Mouse (Mus musculus): ENCODE data around the gene Gm17490. TPM values are rescaled to one million over a fixed set of nuclear protein-coding genes. Genes with fewer than 3 reads are reported as not detected.

The Gm17490 gene
- polyA plus RNA-seq, 1 experiment from 2014 or later = not detected

GRCm38 (mm10) chr2:11587996-11588395, 38.1 kb downstream of the Gm17490 start:
- peaks cover 97% of the 10 kb centered on the region for H3K36me3 ChIP-seq
- no peaks in the 10 kb centered on the region for H3K27me3 ChIP-seq
- 85% methylated on average over 4 of the region's 4 CpGs for WGBS

GRCm38 (mm10) chr2:11579399-11579798, 46.7 kb downstream of the Gm17490 start:
- no peaks in the 10 kb centered on the region for H3K27me3 ChIP-seq
- H3K4me3 ChIP-seq (replicated peaks) = no peak overlapping the region
- H3K27ac ChIP-seq = no peak overlapping the region
- peaks cover 28% of the 10 kb centered on the region for H3K36me3 ChIP-seq
- 96% methylated on average over 4 of the region's 4 CpGs for WGBS
- H3K4me2 ChIP-seq = no peak overlapping the region
- ATAC-seq (ENCODE audit: insufficient number of reproducible peaks, insufficient read depth, low FRiP score, low TSS enrichment, low read depth) = no peak
- H3K9ac ChIP-seq (replicated peaks) = no peak overlapping the region
- H3K9me3 ChIP-seq = no peaks in the 10 kb centered on the region
- no peaks in the 10 kb centered on the region for H3K4me1 ChIP-seq (replicated peaks)

More at GRCm38 (mm10) chr2:11587996-11588395, 38.1 kb downstream of the Gm17490 start:
- Histone ChIP-seq H3K4me1 (replicated peaks) (no peaks in the 10 kb centered on the region), H3K4me2 (no peak overlapping the region), H3K4me3 (replicated peaks) (no peak overlapping the region), H3K9ac (replicated peaks) (no peak overlapping the region), H3K27ac (no peak overlapping the region), H3K9me3 (no peaks in the 10 kb centered on the region)
- no peak for ATAC-seq (ENCODE audit: insufficient number of reproducible peaks, insufficient read depth, low FRiP score, low TSS enrichment, low read depth)

- Histone ChIP-seq H3K4me1 (replicated peaks) (no peaks in the 10 kb centered on the region), H3K27ac (no peak overlapping the region), H3K9me3 (no peaks in the 10 kb centered on the region), H3K36me3 (peaks cover 17% of the 10 kb centered on the region), H3K4me3 (replicated peaks) (no peak overlapping the region), H3K4me2 (no peak overlapping the region), H3K27me3 (no peaks in the 10 kb centered on the region), H3K9ac (replicated peaks) (no peak overlapping the region)
- 85% methylated on average over 6 of the region's 6 CpGs for WGBS
- no peak for ATAC-seq (ENCODE audit: insufficient number of reproducible peaks, insufficient read depth, low FRiP score, low TSS enrichment, low read depth)
Measured at GRCm38 (mm10) chr2:11578187-11578586, 47.9 kb downstream of the Gm17490 start.

Other genes with a start within 250 kb of the Gm17490 start
- gene Pfkfb3, start 72.2 kb downstream of the Gm17490 start, polyA plus RNA-seq (2016; fragmentation: Nextera tagmentation; extraction: Ambion mirVana) = 15.7 and 15.9 TPM in 2 replicates
- 189 and 193 TPM in 2 replicates for gene Rbm17, start 22.1 kb downstream of the Gm17490 start, polyA plus RNA-seq (2016; fragmentation: Nextera tagmentation; extraction: Ambion mirVana)
- not detected in 2 replicates for gene Il2ra, start 16.5 kb upstream of the Gm17490 start, polyA plus RNA-seq (2016; fragmentation: Nextera tagmentation; extraction: Ambion mirVana)
- 0.50 and 0.88 TPM in 2 replicates for gene Il15ra, start 79.0 kb upstream of the Gm17490 start, polyA plus RNA-seq (2016; fragmentation: Nextera tagmentation; extraction: Ambion mirVana)
- 144 and 146 TPM in 2 replicates for gene Fbh1, start 151.3 kb upstream of the Gm17490 start, polyA plus RNA-seq (2016; fragmentation: Nextera tagmentation; extraction: Ambion mirVana)
- 54.8 and 58.5 TPM in 2 replicates for gene Ankrd16, start 151.6 kb upstream of the Gm17490 start, polyA plus RNA-seq (2016; fragmentation: Nextera tagmentation; extraction: Ambion mirVana)